Mouse (Mus musculus): ENCODE measurements around the gene Psen2. TPM values are rescaled to one million over a fixed set of nuclear protein-coding genes. Genes with fewer than 3 reads are reported as not detected.

Psen2 gene
- polyA plus RNA-seq, 1 experiment from 2014 or later = 5.2 TPM

GRCm38 (mm10) chr1:180286081-180286831, 23.0 kb upstream of the Psen2 start:
- H3K27ac ChIP-seq (replicated peaks; ENCODE audit: low read depth, low read length) = 0 out of 2 replicates have a peak overlapping the region, but pooled peaks have one; percentile 25
- H3K4me3 ChIP-seq (ENCODE audit: low read depth, low read length) = no peak overlapping the region
- DNase-seq (ENCODE audit: low spot score) (peak; percentile 71), ATAC-seq (replicated peaks; ENCODE audit: insufficient number of reproducible peaks, low FRiP score, low TSS enrichment, low read depth) (no peak; the same call in 1 of the 2 replicates)
- 53% methylated on average over 15 of the region's 15 CpGs for WGBS
- H3K4me1 ChIP-seq (ENCODE audit: control insufficient read depth, insufficient read depth, low read length) = peaks cover 11% of the 10 kb centered on the region
- no peaks in the 10 kb centered on the region for H3K27me3 ChIP-seq (ENCODE audit: control insufficient read depth, insufficient read depth, low read length)
- no peaks in the 10 kb centered on the region for H3K36me3 ChIP-seq (replicated peaks; ENCODE audit: control insufficient read depth, insufficient read depth, low read depth, low read length)
- H3K9ac ChIP-seq (replicated peaks; ENCODE audit: low read length) = no peak overlapping the region
- no peak overlapping the region for H3K4me2 ChIP-seq (ENCODE audit: low read depth, low read length)
- no peaks in the 10 kb centered on the region for H3K9me3 ChIP-seq (replicated peaks; ENCODE audit: control insufficient read depth, low read length)

GRCm38 (mm10) chr1:180283813-180284768, 20.9 kb upstream of the Psen2 start:
- no peaks in the 10 kb centered on the region for H3K9me3 ChIP-seq (replicated peaks; ENCODE audit: control insufficient read depth, low read length)
- no peaks in the 10 kb centered on the region for H3K36me3 ChIP-seq (replicated peaks; ENCODE audit: control insufficient read depth, insufficient read depth, low read depth, low read length)
- WGBS = 17% methylated on average over 16 of the region's 16 CpGs
- H3K27me3 ChIP-seq (ENCODE audit: control insufficient read depth, insufficient read depth, low read length) = no peaks in the 10 kb centered on the region
- H3K4me3 ChIP-seq (ENCODE audit: low read depth, low read length) = no peak overlapping the region
- ATAC-seq (replicated peaks; ENCODE audit: insufficient number of reproducible peaks, low FRiP score, low TSS enrichment, low read depth) = peak; percentile 31
- peak; percentile 84 for DNase-seq (ENCODE audit: low spot score)
- peaks cover 11% of the 10 kb centered on the region for H3K4me1 ChIP-seq (ENCODE audit: control insufficient read depth, insufficient read depth, low read length)
- peak overlapping the region; percentile 56; the same call in 1 of the 2 replicates for H3K27ac ChIP-seq (replicated peaks; ENCODE audit: low read depth, low read length)
- H3K9ac ChIP-seq (replicated peaks; ENCODE audit: low read length) = peak overlapping the region; percentile 25; the same call in 1 of the 2 replicates
- peak overlapping the region; percentile 7; the same call in 1 of the 2 replicates for H3K4me2 ChIP-seq (ENCODE audit: low read depth, low read length)

- Histone ChIP-seq H3K9me3 (replicated peaks; ENCODE audit: control insufficient read depth, low read length) (no peaks in the 10 kb centered on the region), H3K27me3 (ENCODE audit: control insufficient read depth, insufficient read depth, low read length) (no peaks in the 10 kb centered on the region), H3K36me3 (replicated peaks; ENCODE audit: control insufficient read depth, insufficient read depth, low read depth, low read length) (no peaks in the 10 kb centered on the region), H3K4me2 (ENCODE audit: low read depth, low read length) (no peak overlapping the region), H3K4me1 (ENCODE audit: control insufficient read depth, insufficient read depth, low read length) (peaks cover 11% of the 10 kb centered on the region), H3K4me3 (ENCODE audit: low read depth, low read length) (no peak overlapping the region), H3K9ac (replicated peaks; ENCODE audit: low read length) (no peak overlapping the region), H3K27ac (replicated peaks; ENCODE audit: low read depth, low read length) (no peak overlapping the region)
- 25% methylated on average over 6 of the region's 6 CpGs for WGBS
- ATAC-seq (replicated peaks; ENCODE audit: insufficient number of reproducible peaks, low FRiP score, low TSS enrichment, low read depth) (no peak), DNase-seq (ENCODE audit: low spot score) (peak; percentile 82)
Measured at GRCm38 (mm10) chr1:180282581-180282980, 19.3 kb upstream of the Psen2 start.

- Histone ChIP-seq H3K27me3 (ENCODE audit: control insufficient read depth, insufficient read depth, low read length) (no peaks in the 10 kb centered on the region), H3K4me1 (ENCODE audit: control insufficient read depth, insufficient read depth, low read length) (peaks cover 11% of the 10 kb centered on the region), H3K36me3 (replicated peaks; ENCODE audit: control insufficient read depth, insufficient read depth, low read depth, low read length) (no peaks in the 10 kb centered on the region), H3K9me3 (replicated peaks; ENCODE audit: control insufficient read depth, low read length) (no peaks in the 10 kb centered on the region), H3K4me3 (ENCODE audit: low read depth, low read length) (no peak overlapping the region), H3K9ac (replicated peaks; ENCODE audit: low read length) (no peak overlapping the region), H3K4me2 (ENCODE audit: low read depth, low read length) (no peak overlapping the region), H3K27ac (replicated peaks; ENCODE audit: low read depth, low read length) (no peak overlapping the region)
- ATAC-seq (replicated peaks; ENCODE audit: insufficient number of reproducible peaks, low FRiP score, low TSS enrichment, low read depth) = no peak
- 45% methylated on average over 7 of the region's 7 CpGs for WGBS
- DNase-seq (ENCODE audit: low spot score) = no peak
Measured at GRCm38 (mm10) chr1:180279648-180280047, 16.4 kb upstream of the Psen2 start.

- no peaks in the 10 kb centered on the region for H3K36me3 ChIP-seq (replicated peaks; ENCODE audit: control insufficient read depth, insufficient read depth, low read depth, low read length)
- no peak overlapping the region for H3K9ac ChIP-seq (replicated peaks; ENCODE audit: low read length)
Measured at GRCm38 (mm10) chr1:180277563-180277962, 14.3 kb upstream of the Psen2 start.

GRCm38 (mm10) chr1:180274725-180275308, 11.6 kb upstream of the Psen2 start:
- Histone ChIP-seq H3K4me3 (ENCODE audit: low read depth, low read length) (no peak overlapping the region), H3K9ac (replicated peaks; ENCODE audit: low read length) (no peak overlapping the region), H3K27ac (replicated peaks; ENCODE audit: low read depth, low read length) (no peak overlapping the region), H3K27me3 (ENCODE audit: control insufficient read depth, insufficient read depth, low read length) (no peaks in the 10 kb centered on the region), H3K4me1 (ENCODE audit: control insufficient read depth, insufficient read depth, low read length) (no peaks in the 10 kb centered on the region; the same call in 1 of the 2 replicates), H3K36me3 (replicated peaks; ENCODE audit: control insufficient read depth, insufficient read depth, low read depth, low read length) (no peaks in the 10 kb centered on the region), H3K9me3 (replicated peaks; ENCODE audit: control insufficient read depth, low read length) (no peaks in the 10 kb centered on the region), H3K4me2 (ENCODE audit: low read depth, low read length) (no peak overlapping the region)
- DNase-seq (ENCODE audit: low spot score) (no peak), ATAC-seq (replicated peaks; ENCODE audit: insufficient number of reproducible peaks, low FRiP score, low TSS enrichment, low read depth) (no peak)
- WGBS = 84% methylated on average over 10 of the region's 10 CpGs

More at GRCm38 (mm10) chr1:180277563-180277962, 14.3 kb upstream of the Psen2 start:
- no peak overlapping the region for H3K27ac ChIP-seq (replicated peaks; ENCODE audit: low read depth, low read length)
- no peak for ATAC-seq (replicated peaks; ENCODE audit: insufficient number of reproducible peaks, low FRiP score, low TSS enrichment, low read depth)
- WGBS = 52% methylated on average over 9 of the region's 9 CpGs
- no peaks in the 10 kb centered on the region for H3K27me3 ChIP-seq (ENCODE audit: control insufficient read depth, insufficient read depth, low read length)
- no peaks in the 10 kb centered on the region; the same call in 1 of the 2 replicates for H3K4me1 ChIP-seq (ENCODE audit: control insufficient read depth, insufficient read depth, low read length)
- no peak overlapping the region for H3K4me2 ChIP-seq (ENCODE audit: low read depth, low read length)
- no peak overlapping the region for H3K4me3 ChIP-seq (ENCODE audit: low read depth, low read length)
- DNase-seq (ENCODE audit: low spot score) = no peak
- no peaks in the 10 kb centered on the region for H3K9me3 ChIP-seq (replicated peaks; ENCODE audit: control insufficient read depth, low read length)

GRCm38 (mm10) chr1:180269033-180269432, 5.8 kb upstream of the Psen2 start:
- Histone ChIP-seq H3K9me3 (replicated peaks; ENCODE audit: control insufficient read depth, low read length) (no peaks in the 10 kb centered on the region), H3K4me1 (ENCODE audit: control insufficient read depth, insufficient read depth, low read length) (no peaks in the 10 kb centered on the region), H3K4me3 (ENCODE audit: low read depth, low read length) (no peak overlapping the region), H3K36me3 (replicated peaks; ENCODE audit: control insufficient read depth, insufficient read depth, low read depth, low read length) (no peaks in the 10 kb centered on the region), H3K27me3 (ENCODE audit: control insufficient read depth, insufficient read depth, low read length) (no peaks in the 10 kb centered on the region), H3K9ac (replicated peaks; ENCODE audit: low read length) (no peak overlapping the region; the same call in 1 of the 2 replicates), H3K4me2 (ENCODE audit: low read depth, low read length) (no peak overlapping the region), H3K27ac (replicated peaks; ENCODE audit: low read depth, low read length) (no peak overlapping the region)
- no peak for ATAC-seq (replicated peaks; ENCODE audit: insufficient number of reproducible peaks, low FRiP score, low TSS enrichment, low read depth)
- DNase-seq (ENCODE audit: low spot score) = no peak
- 87% methylated on average over 2 of the region's 2 CpGs for WGBS

All from embryonic facial prominence, embryonic 11.5 days (tissue).